Mouse (Mus musculus) CH12.LX (cell line): ENCODE results near the gene Sgms1. TPM values are rescaled to one million over a fixed set of nuclear protein-coding genes. Genes with fewer than 3 reads are reported as not detected.

Experiments used
- DNase-seq: peaks from one replicate; pipeline ENCODE4 v3.0.0-alpha.2; 2013; ENCODE audit errors: extremely low read depth
- H3K27ac ChIP-seq: 2 replicates; pipeline ENCODE4 v1.5.1; 2012; ENCODE audit warnings: low read depth, mild to moderate bottlenecking, control low read depth, moderate library complexity; ENCODE audit not compliant: insufficient read depth
- H3K27me3 ChIP-seq: replicated peaks from 2 replicates; pipeline ENCODE3; 2012; ENCODE audit warnings: inconsistent platforms
- H3K36me3 ChIP-seq, 2 experiments: replicated peaks in 1 of 2; 2 replicates each; pipeline versions ENCODE3 to v1.6.1; 2012; ENCODE audit warnings: inconsistent platforms in 1 of 2, low read length in 1 of 2, mild to moderate bottlenecking in 1 of 2, mixed read lengths in 1 of 2, moderate library complexity in 1 of 2; ENCODE audit not compliant: control insufficient read depth in 1 of 2, insufficient read depth in 1 of 2
- H3K4me1 ChIP-seq, 2 experiments: 2 replicates each; pipeline ENCODE4 v1.6.1; 2012; ENCODE audit warnings: inconsistent platforms in 1 of 2, moderate library complexity in 1 of 2; ENCODE audit not compliant: insufficient read depth in 2 of 2, control insufficient read depth in 1 of 2
- H3K4me2 ChIP-seq: 2 replicates; pipeline ENCODE4 v1.6.1; 2012; ENCODE audit warnings: low read depth, mild to moderate bottlenecking, control low read depth; ENCODE audit not compliant: poor library complexity, insufficient read depth, severe bottlenecking
- H3K4me3 ChIP-seq, 3 experiments: fragments of 150-350 bp in 1 of 3; sonication (generic) in 1 of 3; replicated peaks in 1 of 3; 2 replicates each; pipeline versions ENCODE3 to v1.5.1; 2011 to 2012; ENCODE audit warnings: low read depth in 2 of 3, low read length in 2 of 3, mild to moderate bottlenecking in 2 of 3, moderate library complexity in 2 of 3, control low read depth in 1 of 3, improper control_type of control experiment in 1 of 3, inconsistent platforms in 1 of 3, mixed read lengths in 1 of 3; ENCODE audit not compliant: poor library complexity in 1 of 3
- H3K79me2 ChIP-seq: replicated peaks from 2 replicates; pipeline ENCODE4 v1.6.1; 2012; ENCODE audit warnings: mild to moderate bottlenecking, moderate library complexity; ENCODE audit not compliant: control insufficient read depth, poor library complexity, insufficient read depth, severe bottlenecking; ENCODE audit errors: extremely low read depth
- H3K9ac ChIP-seq: 2 replicates; pipeline ENCODE4 v1.6.1; 2012; ENCODE audit warnings: low read depth, mild to moderate bottlenecking, control low read depth, moderate library complexity; ENCODE audit not compliant: insufficient read depth
- H3K9me3 ChIP-seq: replicated peaks from 2 replicates; pipeline ENCODE3; 2012; ENCODE audit warnings: low read length, inconsistent platforms, mixed read lengths
- BHLHE40 ChIP-seq: IDR thresholded peaks from 2 replicates; pipeline ENCODE4 v1.6.1; 2011; ENCODE audit warnings: mild to moderate bottlenecking, low read depth, low read length, improper control_type of control experiment
- CHD1 ChIP-seq: IDR thresholded peaks from 2 replicates; pipeline ENCODE4 v1.6.1; 2012; ENCODE audit warnings: low read depth, low read length, improper control_type of control experiment, inconsistent platforms
- CHD2 ChIP-seq: IDR thresholded peaks from 2 replicates; pipeline ENCODE4 v1.6.1; 2011; ENCODE audit warnings: low read length, improper control_type of control experiment
- E2F4 ChIP-seq: IDR thresholded peaks from 2 replicates; pipeline ENCODE4 v1.6.1; 2011; ENCODE audit warnings: low read depth, low read length, improper control_type of control experiment; ENCODE audit not compliant: insufficient replicate concordance
- ELF1 ChIP-seq: IDR thresholded peaks from 2 replicates; pipeline ENCODE4 v1.6.1; 2014; ENCODE audit warnings: low read depth, mild to moderate bottlenecking, inconsistent platforms, low read length, improper control_type of control experiment
- GABPA ChIP-seq: IDR thresholded peaks from 2 replicates; pipeline ENCODE4 v1.6.1; 2012; ENCODE audit warnings: low read depth, low read length, improper control_type of control experiment, inconsistent platforms; ENCODE audit not compliant: insufficient replicate concordance
- HCFC1 ChIP-seq: IDR thresholded peaks from 2 replicates; pipeline ENCODE4 v1.6.1; 2012; ENCODE audit warnings: low read depth, mild to moderate bottlenecking, inconsistent platforms, low read length, improper control_type of control experiment
- IRF4 ChIP-seq: IDR thresholded peaks from 2 replicates; pipeline ENCODE4 v1.6.1; 2014; ENCODE audit warnings: low read depth, mild to moderate bottlenecking, inconsistent platforms, low read length, improper control_type of control experiment
- JUN ChIP-seq: IDR thresholded peaks from 2 replicates; pipeline ENCODE4 v1.6.1; 2011; ENCODE audit warnings: low read depth, mild to moderate bottlenecking, low read length, improper control_type of control experiment, moderate library complexity; ENCODE audit not compliant: insufficient read depth
- MXI1 ChIP-seq: IDR thresholded peaks from 2 replicates; pipeline ENCODE4 v1.6.1; 2011; ENCODE audit warnings: mild to moderate bottlenecking, low read depth, low read length, improper control_type of control experiment
- MYC ChIP-seq: IDR thresholded peaks from 2 replicates; pipeline ENCODE4 v1.6.1; 2011; ENCODE audit warnings: low read depth, mild to moderate bottlenecking, improper control_type of control experiment, low read length
- NELFE ChIP-seq: IDR thresholded peaks from 2 replicates; pipeline ENCODE4 v1.6.1; 2011; ENCODE audit warnings: low read depth, low read length, improper control_type of control experiment
- NRF1 ChIP-seq: IDR thresholded peaks from 2 replicates; pipeline ENCODE4 v1.6.1; 2014; ENCODE audit warnings: low read depth, mild to moderate bottlenecking, inconsistent platforms, low read length, improper control_type of control experiment, moderate library complexity
- PAX5 ChIP-seq: IDR thresholded peaks from 2 replicates; pipeline ENCODE4 v1.6.1; 2012; ENCODE audit warnings: low read length, inconsistent platforms, mixed read lengths
- RAD21 ChIP-seq: IDR thresholded peaks from 2 replicates; pipeline ENCODE4 v1.6.1; 2011; ENCODE audit warnings: low read depth, mild to moderate bottlenecking, low read length, improper control_type of control experiment, moderate library complexity
- SIN3A ChIP-seq: IDR thresholded peaks from 2 replicates; pipeline ENCODE4 v1.6.1; 2012; ENCODE audit warnings: low read length, improper control_type of control experiment, inconsistent platforms
- TBP ChIP-seq: conservative IDR thresholded peaks from 2 replicates; pipeline ENCODE4 v1.6.1; 2011; ENCODE audit warnings: low read depth, low read length, improper control_type of control experiment
- TCF12 ChIP-seq: IDR thresholded peaks from 2 replicates; pipeline ENCODE4 v1.6.1; 2014; ENCODE audit warnings: low read depth, mild to moderate bottlenecking, inconsistent platforms, low read length, improper control_type of control experiment
- USF1 ChIP-seq: IDR thresholded peaks from 2 replicates; pipeline ENCODE4 v1.6.1; 2014; ENCODE audit warnings: low read depth, mild to moderate bottlenecking, inconsistent platforms, low read length, improper control_type of control experiment
- USF2 ChIP-seq: conservative IDR thresholded peaks from 2 replicates; pipeline ENCODE4 v1.6.1; 2011; ENCODE audit warnings: low read depth, low read length, improper control_type of control experiment
- ZKSCAN1 ChIP-seq: IDR thresholded peaks from 2 replicates; pipeline ENCODE4 v1.6.1; 2012; ENCODE audit warnings: low read depth, inconsistent platforms, low read length, improper control_type of control experiment, borderline replicate concordance
- ZMIZ1 ChIP-seq: IDR thresholded peaks from 2 replicates; pipeline ENCODE4 v1.6.1; 2012; ENCODE audit warnings: low read depth, mild to moderate bottlenecking, inconsistent platforms, low read length, improper control_type of control experiment
- dilution Hi-C: fragments of 300-500 bp; cut with MboI; formaldehyde crosslinking; loops from 2 replicates; pipeline ENCODE4 v1.14.3; 2020; ENCODE audit warnings: low sequenced_read_pairs; ENCODE audit not compliant: extremely low pct_unique_long_range_greater_than_20kb, extremely low pct_ligation_motif_present
- in situ Hi-C: fragments of 300-500 bp; cut with MboI; formaldehyde crosslinking; loops from 3 replicates; pipeline ENCODE4 v1.14.3; 2019; ENCODE audit warnings: low sequenced_read_pairs, low pct_ligation_motif_present, low pct_unique_long_range_greater_than_20kb, mixed read lengths
- polyA plus RNA-seq: library from polyadenylated mRNA; unstranded; fragments of >175 nt; gene quantifications from 2 replicates; pipeline ENCODE4 v1.2.1, GENCODE M21; 2012; ENCODE audit warnings: low read depth; ENCODE audit not compliant: insufficient read length
- total RNA-seq, 2 experiments: library from RNA; depleted of rRNA; stranded (reverse); fragments of 300-350 nt in 1 of 2; fragments of >200 nt in 1 of 2; gene quantifications; 2 replicates each; pipeline ENCODE4 v1.2.3; 2012 to 2014

Sgms1 gene
- total and polyA plus RNA-seq, 3 experiments, result 1.4 to 1.8 (median 1.8) TPM

GRCm38 (mm10) chr19:32376054-32376453, 13.5 kb downstream of the Sgms1 start:
- in situ Hi-C loops (no loop called here), dilution Hi-C loops (no loop called here)
- H3K27me3 ChIP-seq, result no peaks in the 10 kb centered on the region
- no peak overlapping the region for H3K9ac ChIP-seq
- H3K4me3 ChIP-seq, result no peak overlapping the region
- no peaks in the 10 kb centered on the region for H3K36me3 ChIP-seq
- DNase-seq, result no peak
- H3K4me2 ChIP-seq, result no peak overlapping the region
- TF ChIP-seq USF2 (no peak), PAX5 (no peak), ELF1 (no peak), MYC (no peak), ZKSCAN1 (no peak), TCF12 (no peak), ZMIZ1 (no peak), JUN (no peak), BHLHE40 (no peak), CHD2 (no peak), RAD21 (no peak), MXI1 (no peak), USF1 (no peak), GABPA (no peak)
- H3K9me3 ChIP-seq, result no peaks in the 10 kb centered on the region
- H3K27ac ChIP-seq, result no peak overlapping the region
- no peaks in the 10 kb centered on the region for H3K79me2 ChIP-seq
- peaks cover 6 to 23% of the 10 kb centered on the region in 2 experiments for H3K4me1 ChIP-seq

GRCm38 (mm10) chr19:32375473-32375985, 14.0 kb downstream of the Sgms1 start:
- no peak overlapping the region for H3K4me2 ChIP-seq
- DNase-seq, result no peak
- H3K4me1 ChIP-seq, result peaks cover 6 to 23% of the 10 kb centered on the region in 2 experiments
- H3K4me3 ChIP-seq, result no peak overlapping the region
- H3K27me3 ChIP-seq, result no peaks in the 10 kb centered on the region
- no peak overlapping the region for H3K27ac ChIP-seq
- no peak overlapping the region for H3K9ac ChIP-seq
- dilution Hi-C loops, result no loop called here
- H3K9me3 ChIP-seq, result no peaks in the 10 kb centered on the region
- H3K36me3 ChIP-seq, result no peaks in the 10 kb centered on the region
- TF ChIP-seq SIN3A, result no peak
- TF ChIP-seq USF2, result no peak
- no peak for TF ChIP-seq JUN
- TF ChIP-seq ZMIZ1, result no peak
- TF ChIP-seq NELFE, result no peak
- no peak for TF ChIP-seq CHD2
- no peak for TF ChIP-seq IRF4
- no peak for TF ChIP-seq USF1
- TF ChIP-seq GABPA, result no peak
- no peak for TF ChIP-seq TBP
- TF ChIP-seq NRF1, result no peak
- no peak for TF ChIP-seq HCFC1
- no peak for TF ChIP-seq MYC
- TF ChIP-seq E2F4, result no peak
- TF ChIP-seq CHD1, result no peak
- no peak for TF ChIP-seq MXI1
- no peak for TF ChIP-seq ZKSCAN1
- no peaks in the 10 kb centered on the region for H3K79me2 ChIP-seq
- in situ Hi-C loops, result no loop called here
